Mouse (Mus musculus) heart, adult 2 months (tissue): Measurements from ENCODE around the gene Wdfy3. TPM values are rescaled to one million over a fixed set of nuclear protein-coding genes. Genes with fewer than 3 reads are reported as not detected.

Experiments
- DNase-seq, 2 experiments: peaks; one replicate each; pipeline ENCODE4 v3.0.0; 2021
- H3K27ac ChIP-seq: fragments of 200-600 bp; 2 replicates; pipeline ENCODE4 v1.8.1; 2022
- H3K27me3 ChIP-seq: fragments of 200-500 bp; 2 replicates; pipeline ENCODE4 v1.6.1; 2012; ENCODE audit warnings: mild to moderate bottlenecking, low read length, inconsistent platforms, mixed read lengths; ENCODE audit not compliant: control insufficient read depth, insufficient read depth
- H3K36me3 ChIP-seq: fragments of 200-500 bp; 2 replicates; pipeline ENCODE4 v1.6.1; 2012; ENCODE audit warnings: low read length, inconsistent platforms; ENCODE audit not compliant: control insufficient read depth, insufficient read depth
- H3K4me1 ChIP-seq: fragments of 200-500 bp; 2 replicates; pipeline ENCODE4 v1.6.1; 2011; ENCODE audit warnings: low read length; ENCODE audit not compliant: control insufficient read depth, insufficient read depth
- H3K4me3 ChIP-seq: fragments of 200-600 bp; 2 replicates; pipeline ENCODE4 v1.8.1; 2022
- H3K79me2 ChIP-seq: fragments of 200-500 bp; replicated peaks from 2 replicates; pipeline ENCODE4 v1.6.1; 2012; ENCODE audit warnings: mild to moderate bottlenecking, inconsistent platforms, low read length, moderate library complexity, mixed read lengths; ENCODE audit not compliant: control insufficient read depth, insufficient read depth
- H3K9ac ChIP-seq: fragments of 200-500 bp; 2 replicates; pipeline ENCODE4 v1.6.1; 2012; ENCODE audit warnings: low read depth, mild to moderate bottlenecking, control low read depth, inconsistent platforms, low read length, mixed read lengths
- CTCF ChIP-seq: fragments of 200-600 bp; IDR thresholded peaks from 2 replicates; pipeline ENCODE4 v1.8.1; 2022; ENCODE audit warnings: antibody characterized with exemption, mild to moderate bottlenecking, moderate library complexity
- EP300 ChIP-seq: fragments of 200-500 bp; IDR thresholded peaks from 2 replicates; pipeline ENCODE4 v1.6.1; 2011; ENCODE audit warnings: low read depth, low read length, control low read depth; ENCODE audit not compliant: insufficient read depth
- POLR2A ChIP-seq: fragments of 200-500 bp; IDR thresholded peaks from 2 replicates; pipeline ENCODE4 v1.6.1; 2011; ENCODE audit warnings: mild to moderate bottlenecking, low read depth, low read length, control low read depth; ENCODE audit not compliant: insufficient read depth
- WGBS: fragments of 180-500 bp; shearing (Covaris S2); methylation state at CpG from one replicate; pipeline ENCODE4 v1.1.7; 2018; 5-methylcytosine and 5-hydroxymethylcytosine counted together
- intact Hi-C: fragments of 180-260 bp; cut with DNase I; formaldehyde crosslinking; loops from one replicate; pipeline ENCODE4 v1.15.1; 2025
- polyA plus RNA-seq: library from polyadenylated mRNA; depleted of rRNA; stranded (reverse); fragments of >200 nt; gene quantifications from 2 replicates; pipeline ENCODE4 v1.2.3, GENCODE M21; 2012
- total RNA-seq, 2 experiments: library from RNA; stranded (reverse); gene quantifications; 2 replicates each; pipeline ENCODE4 v1.2.3; 2021

Gene Wdfy3
- total and polyA plus RNA-seq, 3 experiments = 11.6 to 29.3 (median 29.0) TPM

DNA sequence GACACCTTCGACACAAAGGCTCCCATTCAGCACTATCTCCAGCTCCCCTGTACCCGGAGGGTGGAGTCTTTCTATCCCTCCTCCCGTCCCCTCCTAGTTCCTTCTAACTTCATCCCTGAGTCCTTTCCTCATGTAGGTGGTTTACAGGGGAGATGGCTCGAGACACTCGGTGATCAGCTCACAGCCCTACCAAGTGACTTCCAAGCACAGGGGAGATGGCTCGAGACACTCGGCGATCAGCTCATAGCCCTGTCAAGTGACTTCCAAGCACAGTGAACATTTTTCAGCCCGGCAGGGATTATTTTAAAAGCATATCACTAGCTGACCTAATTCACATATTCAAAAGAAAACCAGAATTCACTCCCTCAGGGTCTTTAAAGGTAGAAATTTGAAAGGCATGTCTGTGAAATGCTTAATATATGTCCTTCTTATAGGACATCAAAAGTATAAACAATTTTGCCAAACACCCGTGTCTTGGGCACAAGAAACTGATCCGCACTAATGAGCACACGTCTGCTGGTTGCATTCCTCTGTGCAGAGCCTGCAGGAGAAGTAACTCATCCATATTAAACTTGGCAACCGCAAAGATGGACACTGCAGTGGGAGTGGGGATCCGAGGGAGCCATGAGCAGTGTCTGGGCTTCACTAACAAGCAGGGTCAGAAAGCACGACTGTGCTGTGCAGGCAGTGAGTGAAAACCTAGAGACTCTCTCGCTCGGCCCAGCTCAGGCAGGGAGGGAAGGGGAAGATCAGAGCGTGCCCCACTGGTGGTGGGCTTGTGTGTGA, 207.7 kb downstream of the Wdfy3 start:
- intact Hi-C loops = no loop called here
- no peaks in the 10 kb centered on the region for H3K79me2 ChIP-seq
- 90% methylated on average over 18 of the region's 18 CpGs for WGBS
- no peak overlapping the region for H3K4me3 ChIP-seq
- no peak for DNase-seq
- no peaks in the 10 kb centered on the region for H3K27me3 ChIP-seq
- H3K36me3 ChIP-seq = no peaks in the 10 kb centered on the region; the same call in 1 of the 2 replicates
- no peaks in the 10 kb centered on the region for H3K4me1 ChIP-seq
- TF ChIP-seq CTCF (no peak), EP300 (no peak), POLR2A (no peak)
- H3K27ac ChIP-seq = no peak overlapping the region
- H3K9ac ChIP-seq = no peak overlapping the region

DNA sequence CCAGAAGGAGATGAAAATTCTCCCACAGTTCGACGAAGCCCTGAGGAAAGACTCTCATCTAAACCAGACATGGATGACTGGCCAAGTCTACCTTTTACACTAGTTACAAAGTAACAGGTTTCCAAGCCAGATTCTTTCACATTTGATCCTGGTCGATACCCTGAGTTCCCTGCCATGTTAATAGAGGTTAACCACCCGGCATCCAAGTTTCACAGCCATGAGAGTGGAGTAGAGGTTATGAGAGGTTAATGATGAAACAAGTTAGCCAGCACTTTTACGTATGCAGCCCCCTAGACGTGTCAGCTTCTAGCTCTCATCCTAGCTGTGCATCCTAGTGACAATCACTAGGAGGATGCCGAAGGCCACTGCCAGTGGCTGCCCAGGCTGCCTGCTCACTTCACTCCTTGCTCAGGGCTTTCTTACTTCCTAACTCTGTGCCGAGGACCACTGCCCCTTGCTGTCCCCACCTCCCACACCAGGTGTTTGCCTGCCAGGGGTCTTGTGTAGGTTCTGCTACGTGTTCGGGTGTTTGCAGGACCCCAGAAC, 210.8 kb downstream of the Wdfy3 start:
- DNase-seq = no peak
- Histone ChIP-seq H3K27me3 (no peaks in the 10 kb centered on the region), H3K9ac (no peak overlapping the region), H3K4me3 (no peak overlapping the region), H3K36me3 (no peaks in the 10 kb centered on the region), H3K4me1 (no peaks in the 10 kb centered on the region), H3K27ac (no peak overlapping the region), H3K79me2 (no peaks in the 10 kb centered on the region)
- intact Hi-C loops = no loop called here
- WGBS = 94% methylated on average over 10 of the region's 10 CpGs
- TF ChIP-seq CTCF (no peak), POLR2A (no peak), EP300 (no peak)

- no peaks in the 10 kb centered on the region for H3K79me2 ChIP-seq
- intact Hi-C loops = no loop called here
- TF ChIP-seq POLR2A (no peak), EP300 (no peak), CTCF (no peak)
- no peak for DNase-seq
- H3K9ac ChIP-seq = no peak overlapping the region
- WGBS = 95% methylated on average over 16 of the region's 16 CpGs
- no peak overlapping the region for H3K4me3 ChIP-seq
- no peaks in the 10 kb centered on the region for H3K36me3 ChIP-seq
- H3K4me1 ChIP-seq = no peaks in the 10 kb centered on the region
- H3K27ac ChIP-seq = no peak overlapping the region
- no peaks in the 10 kb centered on the region for H3K27me3 ChIP-seq
These were observed 214.2 kb downstream of the Wdfy3 start for GRCm38 (mm10) chr5:101855475-101855874.

DNA sequence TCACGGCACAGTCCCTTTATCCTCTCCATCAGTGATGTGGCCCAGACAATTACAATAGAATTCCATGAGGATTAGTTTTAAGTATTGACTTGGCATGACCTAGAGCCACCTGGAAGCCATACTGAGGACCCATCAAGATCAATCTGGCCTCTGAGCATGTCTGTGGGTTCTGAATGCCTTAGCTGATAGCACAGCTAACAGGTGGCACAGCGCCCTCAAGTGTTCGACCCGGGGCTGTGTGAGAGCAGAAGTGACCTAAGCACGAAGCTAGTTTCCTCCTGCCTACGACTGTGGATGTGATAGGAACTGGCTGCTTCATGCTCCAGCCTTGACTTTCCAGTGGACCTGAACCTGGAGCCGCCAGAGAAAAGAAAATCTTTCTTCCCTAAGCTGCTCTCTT, 215.1 kb downstream of the Wdfy3 start:
- DNase-seq = no peak
- H3K4me1 ChIP-seq = no peaks in the 10 kb centered on the region
- H3K27me3 ChIP-seq = no peaks in the 10 kb centered on the region
- 84% methylated on average over 7 of the region's 7 CpGs for WGBS
- intact Hi-C loops = no loop called here
- no peaks in the 10 kb centered on the region for H3K79me2 ChIP-seq
- no peaks in the 10 kb centered on the region for H3K36me3 ChIP-seq
- H3K9ac ChIP-seq = no peak overlapping the region
- TF ChIP-seq POLR2A = no peak
- TF ChIP-seq CTCF = peak; percentile 21; the same call in 1 of the 2 replicates
- H3K4me3 ChIP-seq = no peak overlapping the region
- no peak overlapping the region for H3K27ac ChIP-seq

DNA sequence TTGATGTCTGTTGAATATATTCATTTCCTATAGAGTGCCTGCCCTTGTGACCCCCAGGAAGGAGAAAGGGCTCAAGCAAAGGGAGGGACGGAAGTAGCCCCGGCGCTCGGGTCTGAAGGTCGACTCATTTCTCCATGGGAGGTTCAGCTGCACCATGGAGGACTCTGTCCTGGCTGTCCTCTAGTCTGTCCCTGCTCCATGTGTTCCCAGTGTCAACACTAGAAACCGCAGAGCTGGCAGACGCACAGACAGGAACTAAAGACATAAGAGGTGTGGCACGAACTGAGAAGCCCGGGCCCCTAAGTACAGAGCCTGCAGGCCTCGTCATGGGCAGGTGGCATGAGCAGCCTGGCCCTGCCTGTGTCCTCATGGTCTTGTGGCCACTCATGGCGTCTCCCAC, 215.6 kb downstream of the Wdfy3 start:
- H3K79me2 ChIP-seq = no peaks in the 10 kb centered on the region
- 97% methylated on average over 11 of the region's 11 CpGs for WGBS
- TF ChIP-seq CTCF (no peak), POLR2A (no peak), EP300 (no peak)
- intact Hi-C loops = no loop called here
- H3K36me3 ChIP-seq = no peaks in the 10 kb centered on the region
- H3K9ac ChIP-seq = no peak overlapping the region
- no peaks in the 10 kb centered on the region for H3K4me1 ChIP-seq
- no peaks in the 10 kb centered on the region for H3K27me3 ChIP-seq
- H3K27ac ChIP-seq = no peak overlapping the region
- DNase-seq = no peak
- no peak overlapping the region for H3K4me3 ChIP-seq

DNA sequence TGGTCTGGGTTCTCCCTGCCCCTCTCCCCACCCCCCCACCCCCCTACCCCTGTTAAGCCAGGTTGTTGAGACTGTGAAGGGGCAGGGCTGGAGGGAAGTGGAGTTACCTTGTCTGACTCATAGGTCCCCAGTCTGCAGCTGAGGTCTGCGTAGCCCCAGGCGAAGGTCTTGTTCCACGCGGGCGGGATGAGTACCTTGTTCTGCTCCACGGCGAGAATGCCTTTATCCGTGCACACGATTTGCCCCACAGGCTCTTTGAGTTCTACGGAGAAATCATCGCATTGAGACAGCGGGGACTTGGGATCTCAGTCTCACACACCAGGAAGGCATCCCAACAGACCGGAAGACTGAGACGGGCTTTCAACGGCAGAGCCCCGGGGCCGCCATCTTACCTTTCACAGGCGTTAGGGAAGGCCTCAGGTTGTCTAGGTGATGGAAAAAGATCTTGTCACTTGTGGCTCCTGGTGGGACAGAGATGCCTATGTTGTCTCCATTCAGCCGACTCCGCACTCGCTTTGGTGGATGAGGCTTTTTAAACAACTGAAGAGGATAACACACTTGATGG, 217.5 kb downstream of the Wdfy3 start:
- no peak for DNase-seq
- H3K79me2 ChIP-seq = no peaks in the 10 kb centered on the region
- H3K9ac ChIP-seq = no peak overlapping the region
- no peak overlapping the region for H3K27ac ChIP-seq
- 96% methylated on average over 21 of the region's 21 CpGs for WGBS
- no peak overlapping the region for H3K4me3 ChIP-seq
- intact Hi-C loops = no loop called here
- H3K4me1 ChIP-seq = no peaks in the 10 kb centered on the region
- TF ChIP-seq CTCF = no peak
- TF ChIP-seq POLR2A = no peak
- no peak for TF ChIP-seq EP300
- no peaks in the 10 kb centered on the region for H3K36me3 ChIP-seq
- H3K27me3 ChIP-seq = no peaks in the 10 kb centered on the region
